Mouse (Mus musculus): Measurements from ENCODE around the gene Lrg1. TPM values are rescaled to one million over a fixed set of nuclear protein-coding genes. Genes with fewer than 3 reads are reported as not detected.

Lrg1 gene
- total and polyA plus RNA-seq, 2 experiments from 2014 or later, result 0.43 to 0.49 TPM

GRCm38 (mm10) chr17:56163523-56164102 is 41.8 kb upstream of the Lrg1 start:
- 85% methylated on average over 6 of the region's 6 CpGs for WGBS
- H3K27ac ChIP-seq (ENCODE audit: low read depth, low read length), result no peak overlapping the region
- no peaks in the 10 kb centered on the region for H3K36me3 ChIP-seq (ENCODE audit: insufficient read depth, low read length)
- TF ChIP-seq CTCF (IDR thresholded peaks at IDR 0.05), result no peak
- no peak overlapping the region for H3K9ac ChIP-seq (replicated peaks; ENCODE audit: low read length, poor library complexity, severe bottlenecking)
- H3K4me2 ChIP-seq (ENCODE audit: low read depth, low read length, poor library complexity, severe bottlenecking), result no peak overlapping the region
- ATAC-seq (ENCODE audit: low FRiP score), result no peak
- 0 out of 2 replicates have a peak, but pooled peaks cover 7% of the 10 kb centered on the region for H3K27me3 ChIP-seq (ENCODE audit: insufficient read depth, low read length)
- DNase-seq (ENCODE audit: low spot score), result no peak
- peaks cover 6% of the 10 kb centered on the region for H3K4me1 ChIP-seq (ENCODE audit: insufficient read depth, low read length)
- H3K4me3 ChIP-seq (ENCODE audit: low read depth, low read length), result no peak overlapping the region
- no peaks in the 10 kb centered on the region for H3K9me3 ChIP-seq (ENCODE audit: low read length)

DNA sequence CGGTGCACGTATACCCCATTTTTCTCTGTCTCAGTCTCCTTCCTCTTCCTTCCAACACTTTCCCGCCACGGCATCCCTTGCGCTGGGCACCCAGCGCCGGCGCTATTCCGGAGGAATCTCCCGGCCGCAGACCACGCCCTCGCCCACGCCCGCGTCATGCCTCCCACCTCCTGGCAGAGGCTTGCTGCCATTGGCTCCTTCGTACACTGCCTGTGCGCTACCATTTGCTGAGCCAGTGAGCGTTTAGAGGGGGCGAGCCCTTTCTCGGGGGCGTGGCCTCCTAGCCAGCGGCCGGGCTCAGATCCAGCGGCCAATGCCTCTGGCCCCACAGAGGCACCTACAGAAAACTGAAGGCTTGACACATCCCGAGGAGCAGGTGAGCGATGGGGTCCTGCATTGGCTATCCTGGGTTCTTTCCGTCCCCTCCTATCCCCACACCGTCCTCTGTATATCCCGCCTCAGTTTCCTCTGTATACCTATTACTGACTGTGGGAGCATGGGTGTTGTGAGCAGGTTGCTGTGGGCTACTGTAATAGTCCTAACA is 40.5 kb upstream of the Lrg1 start, which contains the start of gene Tnfaip8l1:
TSS of gene Tnfaip8l1 (plus strand) at position 247 of the 544 bp plus-strand sequence.
- ATAC-seq (ENCODE audit: low FRiP score), result peak; percentile 96
- under 1% methylated on average over 28 of the region's 30 CpGs for WGBS
- H3K27ac ChIP-seq (ENCODE audit: low read depth, low read length), result no peak within 1 kb of the TSS

DNA sequence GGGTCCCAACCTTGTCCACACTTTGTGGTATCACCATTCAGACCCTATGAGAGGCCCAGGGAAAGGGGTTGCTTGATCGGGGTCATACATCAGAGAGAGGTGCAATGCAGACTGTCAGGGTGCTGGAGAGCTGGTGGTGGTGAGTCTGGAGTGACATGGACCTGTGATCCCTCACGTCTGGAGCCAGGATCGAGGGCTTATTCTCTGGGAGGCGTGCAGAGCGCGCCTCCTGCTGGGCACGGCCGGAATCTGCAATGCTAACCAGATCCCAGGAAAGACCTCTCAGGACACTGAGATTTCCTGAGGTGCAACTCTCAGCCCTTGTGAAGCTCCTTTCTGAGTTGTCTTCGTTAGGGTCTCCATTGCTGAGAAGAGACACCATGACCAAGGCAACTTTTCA is 37.9 kb upstream of the Lrg1 start:
- no peak for ATAC-seq (ENCODE audit: low FRiP score)

More for the DNA sequence above, 40.5 kb upstream of the Lrg1 start, which contains the start of gene Tnfaip8l1:
- Histone ChIP-seq H3K4me1 (ENCODE audit: insufficient read depth, low read length) (peaks cover 6% of the 10 kb centered on the region), H3K27me3 (ENCODE audit: insufficient read depth, low read length) (0 out of 2 replicates have a peak, but pooled peaks cover 17% of the 10 kb centered on the region), H3K4me3 (ENCODE audit: low read depth, low read length) (peak within 1 kb of the TSS; percentile 37), H3K9me3 (ENCODE audit: low read length) (no peaks in the 10 kb centered on the region), H3K4me2 (ENCODE audit: low read depth, low read length, poor library complexity, severe bottlenecking) (peak within 1 kb of the TSS; percentile 56), H3K36me3 (ENCODE audit: insufficient read depth, low read length) (no peaks in the 10 kb centered on the region), H3K9ac (replicated peaks; ENCODE audit: low read length, poor library complexity, severe bottlenecking) (peak within 1 kb of the TSS; percentile 2)
- peak; percentile 95 for DNase-seq (ENCODE audit: low spot score)
- peak; percentile 17; the same call in 1 of the 2 replicates for TF ChIP-seq CTCF (IDR thresholded peaks at IDR 0.05)

DNA sequence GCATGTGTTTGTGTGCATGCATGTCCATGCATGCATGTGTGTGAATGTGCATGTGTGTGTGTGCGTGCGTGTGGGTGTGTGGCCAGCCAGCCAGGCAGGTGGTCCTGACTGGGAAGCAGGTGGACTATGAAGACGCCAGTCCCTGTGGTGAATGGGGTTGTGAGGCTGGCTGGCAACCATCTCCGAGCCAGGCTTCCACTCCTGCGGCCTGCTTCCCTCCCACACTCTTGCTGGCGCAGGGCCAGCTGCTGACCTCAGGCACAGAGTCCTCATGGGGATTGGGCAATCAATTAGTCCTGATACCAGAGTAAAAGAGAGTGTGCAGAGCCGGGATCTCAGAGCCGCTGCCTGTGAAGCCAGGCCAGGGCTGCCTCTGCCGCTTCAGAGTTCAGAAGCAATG is 31.8 kb upstream of the Lrg1 start:
- TF ChIP-seq CTCF (IDR thresholded peaks at IDR 0.05), result no peak
- Histone ChIP-seq H3K9ac (replicated peaks; ENCODE audit: low read length, poor library complexity, severe bottlenecking) (no peak overlapping the region), H3K4me2 (ENCODE audit: low read depth, low read length, poor library complexity, severe bottlenecking) (no peak overlapping the region), H3K36me3 (ENCODE audit: insufficient read depth, low read length) (no peaks in the 10 kb centered on the region), H3K27me3 (ENCODE audit: insufficient read depth, low read length) (0 out of 2 replicates have a peak, but pooled peaks cover 19% of the 10 kb centered on the region), H3K4me3 (ENCODE audit: low read depth, low read length) (no peak overlapping the region), H3K4me1 (ENCODE audit: insufficient read depth, low read length) (peaks cover 11% of the 10 kb centered on the region; the same call in 1 of the 2 replicates), H3K27ac (ENCODE audit: low read depth, low read length) (no peak overlapping the region), H3K9me3 (ENCODE audit: low read length) (no peaks in the 10 kb centered on the region)
- DNase-seq (ENCODE audit: low spot score) (peak; percentile 80), ATAC-seq (ENCODE audit: low FRiP score) (no peak)
- WGBS, result 25% methylated on average over 9 of the region's 9 CpGs

More for the DNA sequence above, 37.9 kb upstream of the Lrg1 start:
- H3K27ac ChIP-seq (ENCODE audit: low read depth, low read length), result no peak overlapping the region
- H3K4me2 ChIP-seq (ENCODE audit: low read depth, low read length, poor library complexity, severe bottlenecking), result no peak overlapping the region
- peak; percentile 84 for TF ChIP-seq CTCF (IDR thresholded peaks at IDR 0.05)
- peaks cover 6% of the 10 kb centered on the region for H3K4me1 ChIP-seq (ENCODE audit: insufficient read depth, low read length)
- 4% methylated on average over 9 of the region's 9 CpGs for WGBS
- no peak overlapping the region for H3K4me3 ChIP-seq (ENCODE audit: low read depth, low read length)
- H3K9me3 ChIP-seq (ENCODE audit: low read length), result no peaks in the 10 kb centered on the region
- peak; percentile 69 for DNase-seq (ENCODE audit: low spot score)
- no peaks in the 10 kb centered on the region for H3K36me3 ChIP-seq (ENCODE audit: insufficient read depth, low read length)
- 0 out of 2 replicates have a peak, but pooled peaks cover 20% of the 10 kb centered on the region for H3K27me3 ChIP-seq (ENCODE audit: insufficient read depth, low read length)
- H3K9ac ChIP-seq (replicated peaks; ENCODE audit: low read length, poor library complexity, severe bottlenecking), result no peak overlapping the region

DNA sequence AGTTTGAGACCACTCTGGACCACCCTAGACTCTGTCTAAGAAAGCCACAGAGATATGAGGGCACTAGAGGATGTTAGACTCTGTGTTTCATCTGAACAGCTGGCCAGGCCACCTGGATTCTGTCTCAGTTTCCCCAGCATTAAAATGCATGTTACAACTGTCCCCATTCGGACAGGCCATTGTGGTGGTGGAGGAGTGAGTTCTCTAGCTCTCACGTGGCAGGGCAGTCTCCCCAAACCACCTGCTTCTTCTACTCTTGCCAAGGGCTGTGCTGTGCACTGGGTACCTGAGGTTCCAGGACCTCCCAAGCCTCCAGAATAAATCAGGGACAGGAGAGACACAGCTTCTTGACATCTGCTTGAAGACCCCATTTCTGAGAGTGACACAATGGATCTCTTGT is 28.1 kb upstream of the Lrg1 start:
- Histone ChIP-seq H3K27ac (ENCODE audit: low read depth, low read length) (no peak overlapping the region), H3K27me3 (ENCODE audit: insufficient read depth, low read length) (0 out of 2 replicates have a peak, but pooled peaks cover 7% of the 10 kb centered on the region), H3K36me3 (ENCODE audit: insufficient read depth, low read length) (no peaks in the 10 kb centered on the region), H3K9ac (replicated peaks; ENCODE audit: low read length, poor library complexity, severe bottlenecking) (no peak overlapping the region), H3K9me3 (ENCODE audit: low read length) (no peaks in the 10 kb centered on the region), H3K4me1 (ENCODE audit: insufficient read depth, low read length) (peaks cover 12% of the 10 kb centered on the region; the same call in 1 of the 2 replicates), H3K4me2 (ENCODE audit: low read depth, low read length, poor library complexity, severe bottlenecking) (no peak overlapping the region), H3K4me3 (ENCODE audit: low read depth, low read length) (no peak overlapping the region)
- DNase-seq (ENCODE audit: low spot score), result no peak
- TF ChIP-seq CTCF (IDR thresholded peaks at IDR 0.05), result no peak
- no peak for ATAC-seq (ENCODE audit: low FRiP score)
- 53% methylated on average over 2 of the region's 2 CpGs for WGBS

Measured in midbrain, postnatal 0 days (tissue).